Comparison of ENCODE assay signal across 9 mouse cellular contexts in genomic region chr13:102232291-102232936, GRCm38 (mm10).
DNase-seq lines count a peak whose midpoint lies in the region; ATAC-seq lines count a peak whose summit lies in the region.
"Had no signal": no experiment of that assay in that cellular context is flagged by ENCODE, and none has a peak within 500 bp of the region (broad histone marks: within the 10 kb centered on the region; RNA-seq: fewer than 3 reads in every experiment).

No protein-coding gene starts in this region.

- no peaks in the 10 kb centered on the region for H3K9me3 ChIP-seq in kidney, embryonic 14.5 days (ENCODE audit: control insufficient read depth, low read length)
- no peaks in the 10 kb centered on the region for H3K9me3 ChIP-seq in heart, embryonic 13.5 days
- no peaks in the 10 kb centered on the region for H3K9me3 ChIP-seq in lung, embryonic 16.5 days (ENCODE audit: control insufficient read depth, low read length)
- no peaks in the 10 kb centered on the region for H3K9me3 ChIP-seq in forebrain, embryonic 10.5 days
- H3K9me3 ChIP-seq in neural tube, embryonic 15.5 days (replicated peaks): no peaks in the 10 kb centered on the region
- H3K9me3 ChIP-seq: liver, embryonic 15.5 days had no signal

- H3K4me1 ChIP-seq in kidney, embryonic 14.5 days (ENCODE audit: control insufficient read depth, insufficient read depth, low read length): no peaks in the 10 kb centered on the region
- H3K4me1 ChIP-seq in heart, embryonic 13.5 days: peaks cover 11% of the 10 kb centered on the region; the same call in 1 of the 2 replicates
- H3K4me1 ChIP-seq in lung, embryonic 16.5 days (replicated peaks; ENCODE audit: control insufficient read depth, insufficient read depth, low read length): peaks cover 17% of the 10 kb centered on the region
- no peaks in the 10 kb centered on the region for H3K4me1 ChIP-seq in forebrain, embryonic 10.5 days
- H3K4me1 ChIP-seq in neural tube, embryonic 15.5 days: no peaks in the 10 kb centered on the region
- H3K4me1 ChIP-seq: liver, embryonic 15.5 days had no signal

- H3K36me3 ChIP-seq in kidney, embryonic 14.5 days (ENCODE audit: control insufficient read depth, insufficient read depth, low read length): no peaks in the 10 kb centered on the region
- no peaks in the 10 kb centered on the region for H3K36me3 ChIP-seq in heart, embryonic 13.5 days
- no peaks in the 10 kb centered on the region for H3K36me3 ChIP-seq in lung, embryonic 16.5 days (ENCODE audit: control insufficient read depth, insufficient read depth, low read length)
- H3K36me3 ChIP-seq in forebrain, embryonic 10.5 days (replicated peaks): no peaks in the 10 kb centered on the region
- H3K36me3 ChIP-seq in neural tube, embryonic 15.5 days: no peaks in the 10 kb centered on the region
- H3K36me3 ChIP-seq: liver, embryonic 15.5 days had no signal

- no peak overlapping the region for H3K27ac ChIP-seq in kidney, embryonic 14.5 days (ENCODE audit: low read depth, low read length)
- 0 out of 2 replicates have a peak overlapping the region, but pooled peaks have one; percentile 28 for H3K27ac ChIP-seq in heart, embryonic 13.5 days (replicated peaks)
- H3K27ac ChIP-seq in lung, embryonic 16.5 days (ENCODE audit: low read length): peak overlapping the region; percentile 53
- no peak overlapping the region for H3K27ac ChIP-seq in forebrain, embryonic 10.5 days
- no peak overlapping the region for H3K27ac ChIP-seq in neural tube, embryonic 15.5 days (replicated peaks)
- H3K27ac ChIP-seq: liver, embryonic 15.5 days had no signal

- H3K9ac ChIP-seq in kidney, embryonic 14.5 days (ENCODE audit: low read depth, low read length): no peak overlapping the region
- H3K9ac ChIP-seq in heart, embryonic 13.5 days: no peak overlapping the region
- no peak overlapping the region for H3K9ac ChIP-seq in lung, embryonic 16.5 days (ENCODE audit: low read length)
- H3K9ac ChIP-seq in neural tube, embryonic 15.5 days (replicated peaks): no peak overlapping the region
- H3K9ac ChIP-seq: liver, embryonic 15.5 days had no signal

- no peaks in the 10 kb centered on the region for H3K27me3 ChIP-seq in kidney, embryonic 14.5 days (ENCODE audit: control insufficient read depth, insufficient read depth, low read length)
- no peaks in the 10 kb centered on the region for H3K27me3 ChIP-seq in heart, embryonic 13.5 days (replicated peaks)
- no peaks in the 10 kb centered on the region for H3K27me3 ChIP-seq in lung, embryonic 16.5 days (ENCODE audit: control insufficient read depth, insufficient read depth, low read depth, low read length)
- H3K27me3 ChIP-seq in forebrain, embryonic 10.5 days (ENCODE audit: poor library complexity, severe bottlenecking): no peaks in the 10 kb centered on the region
- H3K27me3 ChIP-seq in neural tube, embryonic 15.5 days (replicated peaks): no peaks in the 10 kb centered on the region
- H3K27me3 ChIP-seq: liver, embryonic 15.5 days had no signal

- peak; percentile 32 for DNase-seq in kidney, adult 18-20 months
- peak; percentile 3 for DNase-seq in cerebellum, adult 8-10 months
- DNase-seq in forebrain, embryonic 10.5 days (ENCODE audit: extremely low spot score, low spot score): no peak

- no peak for ATAC-seq in kidney, embryonic 14.5 days (ENCODE audit: low FRiP score, low TSS enrichment)
- ATAC-seq in heart, embryonic 13.5 days (ENCODE audit: extremely low read depth, insufficient number of reproducible peaks, low FRiP score, low TSS enrichment): no peak
- peak; percentile 51 for ATAC-seq in lung, embryonic 16.5 days (ENCODE audit: low read depth)
- no peak for ATAC-seq in erythroid progenitor cell, adult 5-6 weeks (replicated peaks; ENCODE audit: low FRiP score, poor library complexity, severe bottlenecking)
- ATAC-seq in neural tube, embryonic 15.5 days (ENCODE audit: low FRiP score): no peak

- WGBS in kidney, embryonic 14.5 days: 75% methylated on average over 4 of the region's 4 CpGs
- 51% methylated on average over 4 of the region's 4 CpGs for WGBS in heart, embryonic 13.5 days
- 31% methylated on average over 4 of the region's 4 CpGs for WGBS in lung, embryonic 16.5 days
- 91% methylated on average over 4 of the region's 4 CpGs for whole genome bisulfite sequencing in forebrain, embryonic 10.5 days
- WGBS in neural tube, embryonic 15.5 days: 71% methylated on average over 4 of the region's 4 CpGs

- H3K4me3 ChIP-seq in kidney, embryonic 14.5 days (ENCODE audit: low read length): no peak overlapping the region
- H3K4me3 ChIP-seq in heart, embryonic 13.5 days: no peak overlapping the region
- H3K4me3 ChIP-seq in lung, embryonic 16.5 days (ENCODE audit: low read length): no peak overlapping the region
- no peak overlapping the region for H3K4me3 ChIP-seq in forebrain, embryonic 10.5 days
- H3K4me3 ChIP-seq in neural tube, embryonic 15.5 days (replicated peaks): no peak overlapping the region
- H3K4me3 ChIP-seq: liver, embryonic 15.5 days had no signal

- no peak overlapping the region for H3K4me2 ChIP-seq in kidney, embryonic 14.5 days (replicated peaks; ENCODE audit: low read depth, low read length)
- no peak overlapping the region for H3K4me2 ChIP-seq in heart, embryonic 13.5 days
- H3K4me2 ChIP-seq in lung, embryonic 16.5 days (ENCODE audit: low read depth, low read length): no peak overlapping the region
- no peak overlapping the region for H3K4me2 ChIP-seq in neural tube, embryonic 15.5 days
- H3K4me2 ChIP-seq: liver, embryonic 15.5 days had no signal

Comparison
In these comparisons a context has a peak if more than half of its experiments do, and no peak if none do; other contexts are left out.
1. H3K27ac ChIP-seq: peak in heart, embryonic 13.5 days (single experiment) and lung, embryonic 16.5 days (single experiment); none in kidney, embryonic 14.5 days (single experiment), forebrain, embryonic 10.5 days (single experiment) and neural tube, embryonic 15.5 days (single experiment).